Mouse (Mus musculus): ENCODE results near the gene Fam172a.
"Not testable (repeated sequence)": the region's sequence is repeated elsewhere in the genome, so short reads cannot be mapped to it uniquely, and the experiment has no call there.

The Fam172a gene

DNA sequence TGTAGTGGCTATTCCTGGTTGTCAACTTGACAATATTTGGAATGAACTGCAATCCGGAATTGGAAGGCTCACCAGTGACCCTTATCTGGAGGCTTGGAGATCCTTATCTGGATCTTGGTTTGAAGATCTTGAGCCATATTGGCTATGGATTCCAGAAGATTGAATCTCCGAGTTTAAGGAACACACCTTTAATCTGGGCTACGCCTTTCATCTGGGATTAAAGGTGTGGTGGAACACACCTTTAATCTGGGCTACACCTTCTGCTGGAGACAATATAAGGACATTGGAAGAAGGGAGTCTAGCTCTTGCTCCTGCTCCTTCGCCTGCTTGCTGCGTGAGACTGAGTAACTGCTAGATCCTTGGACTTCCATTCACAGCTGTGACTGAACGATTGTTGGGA is at the start of gene Fam172a:
TSS of gene Fam172a (plus strand) at position 301 of the 400 bp plus-strand sequence.
- DNase-seq (ENCODE audit: low spot score), result not testable (repeated sequence)

DNA sequence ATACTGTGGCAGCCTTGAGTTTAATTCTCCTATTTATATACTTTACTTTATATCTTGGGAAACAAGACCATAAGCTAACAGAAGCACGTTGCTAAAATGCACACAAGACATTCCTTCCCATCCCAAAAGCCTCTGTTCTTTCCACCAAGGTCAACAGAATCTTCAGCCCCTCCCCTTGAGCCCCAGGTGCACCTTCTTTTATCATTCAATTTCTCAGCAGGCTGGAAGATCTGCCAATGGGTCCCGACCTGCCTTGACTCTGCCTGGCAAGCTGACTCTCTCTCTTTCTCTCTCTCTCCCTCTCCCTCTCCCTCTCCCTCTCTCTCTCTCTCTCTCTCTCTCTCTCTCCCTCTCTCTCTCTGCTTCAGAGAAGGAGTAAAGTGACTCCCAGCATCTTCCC is 13.2 kb upstream of the Fam172a start:
- DNase-seq (ENCODE audit: low spot score), result no peak

- DNase-seq (ENCODE audit: low spot score), result peak; percentile 90
Observed at GRCm38 (mm10) chr13:77708514-77709013, 6.7 kb downstream of the Fam172a start.

DNA sequence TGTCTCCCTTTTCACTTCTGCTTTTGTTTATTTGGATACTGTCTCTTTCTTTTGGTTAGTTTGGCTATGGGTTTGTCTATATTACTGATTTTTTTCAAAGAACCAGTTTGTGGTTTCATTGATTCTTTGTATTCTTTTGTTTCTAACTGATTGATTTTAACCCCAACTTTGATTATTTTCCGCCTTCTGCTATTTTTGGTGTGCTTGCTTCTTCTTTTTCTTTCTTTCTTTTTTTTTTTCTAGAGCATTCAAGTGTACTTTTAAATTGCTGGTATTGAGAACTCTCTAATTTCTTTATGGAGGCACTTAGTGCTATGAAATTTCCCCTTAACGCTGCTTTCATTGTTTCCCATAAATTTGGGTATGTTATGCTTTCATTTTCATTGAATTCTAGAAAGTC is 15.7 kb downstream of the Fam172a start:
- DNase-seq (ENCODE audit: low spot score), result no peak

DNA sequence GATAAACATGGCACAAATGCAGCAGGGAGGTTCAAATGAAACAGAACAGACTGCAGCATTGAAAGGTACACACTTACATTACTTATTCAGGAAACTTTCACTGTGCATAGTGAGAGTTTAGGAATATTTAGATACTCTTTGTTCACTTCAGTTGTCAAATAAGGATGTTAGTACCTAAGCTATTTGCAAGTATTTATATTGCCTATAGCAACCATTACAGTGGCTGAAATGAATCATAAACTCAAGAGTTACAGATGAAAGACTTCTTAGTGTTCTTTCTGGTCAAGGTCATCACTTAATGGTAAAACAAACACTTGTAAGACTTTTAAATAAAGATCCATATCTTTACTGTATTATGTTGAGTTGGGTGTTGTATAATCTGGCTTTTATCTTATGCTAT is 41.0 kb downstream of the Fam172a start:
- no peak for DNase-seq (ENCODE audit: low spot score)

- no peak for DNase-seq (ENCODE audit: low spot score)
Observed at GRCm38 (mm10) chr13:77777606-77778005, 75.8 kb downstream of the Fam172a start.

GRCm38 (mm10) chr13:77807341-77807740 is 105.5 kb downstream of the Fam172a start:
- not testable (repeated sequence) for DNase-seq (ENCODE audit: low spot score)

GRCm38 (mm10) chr13:77810449-77810848 is 108.6 kb downstream of the Fam172a start:
- no peak for DNase-seq (ENCODE audit: low spot score)

GRCm38 (mm10) chr13:77826138-77826537 is 124.3 kb downstream of the Fam172a start:
- DNase-seq (ENCODE audit: low spot score), result no peak

DNA sequence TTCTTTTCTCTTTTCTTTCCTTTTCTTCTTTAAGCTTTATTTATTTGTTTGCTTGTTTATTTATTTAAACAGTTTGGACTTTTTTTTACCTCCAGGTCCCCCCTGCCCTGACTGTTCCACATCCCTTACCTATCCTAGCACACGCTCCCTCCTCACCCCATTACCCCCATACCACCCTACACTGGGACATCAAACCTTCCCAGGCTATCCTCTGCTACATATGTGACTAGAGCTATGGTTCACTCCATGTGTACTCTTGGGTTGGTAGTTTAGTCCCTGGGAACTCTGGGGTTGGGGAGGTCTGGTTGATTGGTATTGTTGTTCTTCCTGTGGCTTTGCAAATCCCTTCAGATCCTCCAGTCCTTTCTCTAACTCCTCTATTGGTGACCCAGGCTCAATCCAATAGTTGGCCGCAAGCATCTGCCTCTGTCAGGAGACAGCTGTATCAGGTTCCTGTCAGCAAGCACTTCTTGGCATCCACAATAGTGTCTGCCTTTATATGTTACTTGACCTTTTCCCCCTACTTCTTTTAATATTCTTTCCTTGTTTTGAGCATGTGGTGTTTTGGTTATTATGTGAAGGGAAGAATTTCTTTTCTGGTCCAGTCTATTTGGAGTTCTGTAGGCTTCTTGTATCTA is 141.3 kb downstream of the Fam172a start:
- DNase-seq (ENCODE audit: low spot score), result no peak

GRCm38 (mm10) chr13:77848868-77849267 is 147.0 kb downstream of the Fam172a start:
- DNase-seq (ENCODE audit: low spot score), result no peak

DNA sequence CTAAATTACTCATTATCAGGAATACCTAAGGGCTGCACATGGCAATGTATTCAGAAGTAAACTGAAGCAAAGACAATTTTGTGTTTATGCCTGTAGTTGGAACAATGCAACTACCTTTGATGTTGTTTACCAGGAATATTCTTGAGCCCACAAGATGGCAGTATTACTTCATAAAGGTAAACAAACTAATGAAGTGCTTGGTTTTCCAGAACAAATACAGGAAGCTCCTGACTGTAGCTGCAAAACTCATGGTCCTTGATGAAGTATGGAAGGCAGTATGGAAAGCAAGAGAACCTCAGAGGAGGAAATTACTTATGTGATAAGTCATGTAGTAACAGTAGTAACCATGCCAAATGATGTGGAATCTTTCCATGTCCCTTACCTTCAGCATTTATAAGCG is 163.0 kb downstream of the Fam172a start:
- no peak for DNase-seq (ENCODE audit: low spot score)

DNA sequence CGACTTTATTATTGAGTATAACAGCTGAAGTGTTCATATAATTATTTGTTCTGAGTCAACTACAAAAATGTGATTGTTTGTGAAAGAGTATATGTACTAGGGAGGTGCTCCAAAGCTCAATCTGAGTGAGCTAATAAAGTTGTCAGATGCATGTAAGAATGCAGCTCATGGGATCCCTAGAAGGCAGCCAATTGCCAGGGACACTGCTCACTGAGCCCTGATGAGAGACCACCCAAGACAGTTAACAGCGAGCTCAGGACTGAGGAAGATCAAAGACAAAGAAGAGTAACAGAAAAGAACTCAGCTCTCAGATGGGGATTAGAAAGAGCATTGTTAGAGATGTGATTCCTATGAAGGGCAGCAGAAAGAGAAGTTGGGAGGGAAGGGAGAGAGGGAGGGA is 166.5 kb downstream of the Fam172a start:
- DNase-seq (ENCODE audit: low spot score), result no peak

- no peak for DNase-seq (ENCODE audit: low spot score)
Observed at GRCm38 (mm10) chr13:77878120-77878519, 176.3 kb downstream of the Fam172a start.

DNA sequence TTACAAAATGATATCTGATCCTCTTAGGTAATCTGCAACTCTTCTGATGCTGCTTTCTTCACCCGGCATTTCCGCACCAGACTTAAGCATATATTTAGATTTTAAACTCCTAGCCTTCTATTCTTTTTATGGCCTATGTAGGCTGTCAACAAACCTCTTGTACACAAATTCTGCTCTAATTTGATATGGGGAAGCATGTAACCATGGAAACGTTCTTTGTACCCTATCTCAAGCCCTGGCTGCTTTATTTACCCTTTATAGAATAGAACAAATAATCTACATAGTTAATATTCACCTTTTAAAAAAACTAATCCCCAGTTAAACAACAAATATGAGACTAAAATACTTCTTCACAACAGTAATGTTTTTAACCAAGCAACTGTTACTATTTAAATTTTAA is 176.7 kb downstream of the Fam172a start:
- DNase-seq (ENCODE audit: low spot score), result no peak

DNA sequence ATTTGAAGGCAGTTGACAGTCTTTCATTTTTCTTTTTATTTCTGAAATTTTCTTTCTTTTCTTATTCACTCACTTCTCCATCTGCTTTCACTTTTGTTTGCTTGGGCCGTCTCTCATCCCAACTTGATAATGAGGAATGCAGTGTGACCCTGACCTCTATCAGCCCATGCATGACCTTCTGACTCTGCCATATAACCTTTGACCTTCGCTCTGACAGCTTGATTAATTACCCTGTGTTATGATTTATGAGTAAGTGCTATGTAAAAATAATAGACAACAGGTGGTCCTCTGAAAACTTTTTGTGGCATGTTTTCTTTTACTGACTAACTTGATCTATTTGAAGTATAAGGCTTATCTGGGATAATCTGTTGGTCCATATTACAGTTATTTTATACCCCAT is 195.8 kb downstream of the Fam172a start:
- no peak for DNase-seq (ENCODE audit: low spot score)

DNA sequence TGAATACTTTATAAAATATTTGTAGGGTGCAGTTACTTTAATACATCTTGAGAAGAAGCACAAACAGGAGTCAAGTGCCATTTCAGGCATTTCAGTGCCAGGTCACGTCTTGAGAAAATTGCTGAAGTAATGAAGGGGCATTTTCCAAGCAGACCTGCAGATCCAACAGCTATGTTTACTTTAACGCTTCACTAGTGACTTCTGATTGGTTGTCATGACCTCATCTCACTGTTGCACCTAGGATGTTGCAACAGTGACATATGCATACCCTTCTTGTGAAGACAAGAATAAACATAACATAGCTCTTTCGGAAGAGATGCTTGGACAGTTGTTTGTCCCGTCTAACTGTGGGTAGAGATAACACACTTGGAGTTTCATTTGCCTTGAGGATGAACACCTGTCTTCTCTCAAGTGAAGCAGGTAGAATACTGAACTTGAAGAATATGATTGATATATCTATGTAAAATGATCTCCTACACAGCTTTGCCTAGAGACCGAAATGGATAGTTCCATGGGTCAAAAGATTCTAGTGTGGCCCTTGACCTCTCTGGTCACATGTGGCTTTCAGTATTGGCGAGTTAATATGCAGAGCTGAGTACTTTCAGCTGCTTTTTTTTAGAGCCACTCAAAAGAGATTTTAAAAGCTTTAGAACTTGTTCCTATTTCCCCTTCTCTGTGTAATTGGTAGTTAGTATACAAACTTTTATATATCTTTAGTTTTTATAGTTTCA is 196.4 kb downstream of the Fam172a start:
- no peak for DNase-seq (ENCODE audit: low spot score)

GRCm38 (mm10) chr13:77899725-77900124 is 197.9 kb downstream of the Fam172a start:
- DNase-seq (ENCODE audit: low spot score), result no peak

DNA sequence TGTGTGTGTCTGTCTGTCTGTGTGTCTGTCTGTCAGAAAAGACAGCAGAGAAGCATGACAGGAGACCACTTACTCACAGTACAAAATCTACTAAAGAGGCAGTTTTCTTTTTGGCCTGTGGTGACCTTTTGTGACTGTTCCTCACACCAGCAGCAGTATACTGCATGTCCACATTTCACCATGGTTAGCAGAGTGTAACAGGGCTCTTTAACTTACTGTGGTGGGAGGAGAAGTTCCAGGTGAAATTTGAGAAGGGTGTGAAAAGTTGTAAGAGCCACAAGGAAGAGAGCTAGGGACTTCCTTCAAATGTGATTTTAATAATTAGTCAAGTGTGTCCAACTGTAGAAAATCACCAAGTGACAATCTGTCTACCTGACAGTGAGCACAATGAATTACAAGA is 199.0 kb downstream of the Fam172a start:
- DNase-seq (ENCODE audit: low spot score), result no peak

- DNase-seq (ENCODE audit: low spot score), result no peak
Observed at GRCm38 (mm10) chr13:77909184-77909583, 207.4 kb downstream of the Fam172a start.

GRCm38 (mm10) chr13:77922834-77923233 is 221.0 kb downstream of the Fam172a start:
- no peak for DNase-seq (ENCODE audit: low spot score)

DNA sequence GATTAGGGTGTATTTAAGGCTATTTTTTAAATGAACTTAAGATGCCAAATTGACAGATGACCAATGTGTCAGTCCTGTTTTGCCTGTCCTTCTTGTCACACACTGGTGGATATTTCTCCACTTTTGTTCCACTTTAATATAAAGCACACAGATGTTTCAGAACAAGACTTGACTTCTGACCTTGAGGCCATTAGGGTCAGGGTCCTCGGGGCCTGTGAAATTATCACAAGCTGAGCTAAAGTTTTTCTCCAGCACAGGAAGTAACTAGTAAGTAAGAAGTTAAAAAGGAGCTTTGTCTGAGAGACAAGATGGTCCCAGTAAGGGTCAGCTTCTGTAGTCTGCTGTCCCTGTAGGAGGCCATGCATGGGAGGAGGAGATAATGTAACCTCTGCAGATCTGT is 255.8 kb downstream of the Fam172a start:
- no peak for DNase-seq (ENCODE audit: low spot score)

GRCm38 (mm10) chr13:77959493-77960272 is 257.9 kb downstream of the Fam172a start:
- no peak for DNase-seq (ENCODE audit: low spot score)

All from testis, postnatal 14 days (tissue).